Mouse (Mus musculus) cerebellum, adult 2 months (tissue): Measurements from ENCODE around the gene Iba57. TPM values are rescaled to one million over a fixed set of nuclear protein-coding genes. Genes with fewer than 3 reads are reported as not detected.

Source experiments
- DNase-seq, 2 experiments: peaks; one replicate each; pipeline ENCODE4 v3.0.0; 2021
- H3K27ac ChIP-seq: fragments of 200-500 bp; 2 replicates; pipeline ENCODE4 v1.5.1; 2012; ENCODE audit warnings: low read length, control low read depth, inconsistent platforms; ENCODE audit not compliant: insufficient read depth
- H3K27me3 ChIP-seq: fragments of 200-500 bp; 2 replicates; pipeline ENCODE4 v1.6.1; 2012; ENCODE audit warnings: inconsistent platforms, mild to moderate bottlenecking, low read length, moderate library complexity; ENCODE audit not compliant: control insufficient read depth, insufficient read depth
- H3K4me1 ChIP-seq: fragments of 200-500 bp; 2 replicates; pipeline ENCODE4 v1.6.1; 2011; ENCODE audit warnings: low read length; ENCODE audit not compliant: control insufficient read depth, insufficient read depth
- H3K4me3 ChIP-seq: fragments of 200-500 bp; replicated peaks from 2 replicates; pipeline ENCODE3; 2011; ENCODE audit warnings: mild to moderate bottlenecking, low read depth, low read length, control low read depth; ENCODE audit not compliant: insufficient read depth
- CTCF ChIP-seq: fragments of 200-500 bp; IDR thresholded peaks from 2 replicates; pipeline ENCODE4 v1.5.1; 2011; ENCODE audit warnings: low read depth, mild to moderate bottlenecking, control low read depth, low read length, moderate library complexity, borderline replicate concordance; ENCODE audit not compliant: insufficient read depth
- POLR2A ChIP-seq: fragments of 200-500 bp; IDR thresholded peaks from 2 replicates; pipeline ENCODE4 v1.6.1; 2011; ENCODE audit warnings: low read length, control low read depth, borderline replicate concordance; ENCODE audit not compliant: insufficient read depth
- WGBS: fragments of 180-500 bp; shearing (Covaris S2); methylation state at CpG from one replicate; pipeline ENCODE4 v1.1.7; 2018; 5-methylcytosine and 5-hydroxymethylcytosine counted together
- polyA plus RNA-seq: library from polyadenylated mRNA; depleted of rRNA; stranded (reverse); fragments of >200 nt; gene quantifications from 2 replicates; pipeline ENCODE4 v1.2.3, GENCODE M21; 2012; rRNA removed

Iba57 gene
- polyA plus RNA-seq, 1 experiment, result 5.7 TPM

- Histone ChIP-seq H3K27me3 (no peaks in the 10 kb centered on the region; the same call in 1 of the 2 replicates), H3K27ac (no peak overlapping the region), H3K4me3 (no peak overlapping the region), H3K4me1 (peaks cover 2% of the 10 kb centered on the region; the same call in 1 of the 2 replicates)
- TF ChIP-seq POLR2A, result no peak
- TF ChIP-seq CTCF, result no peak
- DNase-seq, result no peak
- WGBS, result 5% methylated on average over 55 of the region's 55 CpGs
Observed at GRCm38 (mm10) chr11:59135051-59135820, 28.3 kb downstream of the Iba57 start.

GRCm38 (mm10) chr11:59134373-59134997 lies 29.1 kb downstream of the Iba57 start:
- peaks cover 2% of the 10 kb centered on the region; the same call in 1 of the 2 replicates for H3K4me1 ChIP-seq
- WGBS, result 5% methylated on average over 34 of the region's 35 CpGs
- H3K27me3 ChIP-seq, result no peaks in the 10 kb centered on the region; the same call in 1 of the 2 replicates
- no peak overlapping the region for H3K4me3 ChIP-seq
- H3K27ac ChIP-seq, result no peak overlapping the region
- DNase-seq, result no peak
- TF ChIP-seq CTCF, result no peak
- TF ChIP-seq POLR2A, result no peak

- Histone ChIP-seq H3K27me3 (no peaks in the 10 kb centered on the region; the same call in 1 of the 2 replicates), H3K4me1 (peaks cover 2% of the 10 kb centered on the region; the same call in 1 of the 2 replicates), H3K27ac (no peak overlapping the region), H3K4me3 (no peak overlapping the region)
- TF ChIP-seq CTCF (no peak), POLR2A (no peak)
- WGBS, result 67% methylated on average over 2 of the region's 3 CpGs
- no peak for DNase-seq
Observed at GRCm38 (mm10) chr11:59132065-59132464, 31.5 kb downstream of the Iba57 start.

- 14% methylated on average over 18 of the region's 18 CpGs for WGBS
- peaks cover 2% of the 10 kb centered on the region; the same call in 1 of the 2 replicates for H3K4me1 ChIP-seq
- no peak overlapping the region for H3K4me3 ChIP-seq
- no peak overlapping the region for H3K27ac ChIP-seq
- DNase-seq, result no peak
- no peak for TF ChIP-seq POLR2A
- no peaks in the 10 kb centered on the region; the same call in 1 of the 2 replicates for H3K27me3 ChIP-seq
Observed at GRCm38 (mm10) chr11:59131348-59131919, 32.1 kb downstream of the Iba57 start.

- H3K4me1 ChIP-seq, result peaks cover 2% of the 10 kb centered on the region; the same call in 1 of the 2 replicates
- H3K27me3 ChIP-seq, result no peaks in the 10 kb centered on the region; the same call in 1 of the 2 replicates
- WGBS, result 28% methylated on average over 9 of the region's 9 CpGs
- peak in 1 of 2 experiments; percentile 7 for DNase-seq
- no peak overlapping the region for H3K27ac ChIP-seq
- no peak overlapping the region for H3K4me3 ChIP-seq
- TF ChIP-seq CTCF (no peak), POLR2A (no peak)
Observed at GRCm38 (mm10) chr11:59130782-59131181, 32.8 kb downstream of the Iba57 start.

- WGBS, result 94% methylated on average over 5 of the region's 5 CpGs
- Histone ChIP-seq H3K4me1 (no peaks in the 10 kb centered on the region), H3K27ac (no peak overlapping the region), H3K27me3 (no peaks in the 10 kb centered on the region), H3K4me3 (no peak overlapping the region)
- DNase-seq, result no peak
- TF ChIP-seq POLR2A (no peak), CTCF (no peak)
Observed at GRCm38 (mm10) chr11:59105945-59106344, 57.6 kb downstream of the Iba57 start.

Other genes starting within 250 kb of the Iba57 start
- not detected in 2 replicates for gene Btnl10, start 245.8 kb downstream of the Iba57 start, polyA plus RNA-seq
- 578 and 589 TPM in 2 replicates for gene Rnf187, start 224.8 kb downstream of the Iba57 start, polyA plus RNA-seq
- gene Hist3h2ba, start 214.8 kb downstream of the Iba57 start, polyA plus RNA-seq, result 154 and 186 TPM in 2 replicates
- gene Hist3h2a, start 209.1 kb downstream of the Iba57 start, polyA plus RNA-seq, result 41.3 and 43.2 TPM in 2 replicates
- 3.5 and 4.8 TPM in 2 replicates for gene Trim17, start 209.1 kb downstream of the Iba57 start, polyA plus RNA-seq
- gene Trim11, start 185.6 kb downstream of the Iba57 start, polyA plus RNA-seq, result 25.3 and 27.5 TPM in 2 replicates
- gene Obscn, start 27.3 kb downstream of the Iba57 start, polyA plus RNA-seq, result 0.43 and 0.52 TPM in 2 replicates
- gene Gjc2, start 19.5 kb upstream of the Iba57 start, polyA plus RNA-seq, result 47.5 and 57.1 TPM in 2 replicates
- gene Guk1, start 28.5 kb upstream of the Iba57 start, polyA plus RNA-seq, result 207 and 235 TPM in 2 replicates
- 53.9 and 57.3 TPM in 2 replicates for gene Mrpl55, start 38.7 kb upstream of the Iba57 start, polyA plus RNA-seq
- gene 2310033P09Rik, start 44.6 kb upstream of the Iba57 start, polyA plus RNA-seq, result 28.4 and 29.6 TPM in 2 replicates
- 514 and 515 TPM in 2 replicates for gene Arf1, start 64.5 kb upstream of the Iba57 start, polyA plus RNA-seq
- not detected in 2 replicates for gene Wnt3a, start 127.0 kb upstream of the Iba57 start, polyA plus RNA-seq
- gene Wnt9a, start 143.2 kb upstream of the Iba57 start, polyA plus RNA-seq, result 0.67 and 0.79 TPM in 2 replicates
- gene Prss38, start 211.9 kb upstream of the Iba57 start, polyA plus RNA-seq, result 0.11 TPM in 1 of 2 replicates, not detected in the other